Mouse (Mus musculus) lung, adult 2 months (tissue): Measurements from ENCODE around the gene Serpina1b. TPM values are rescaled to one million over a fixed set of nuclear protein-coding genes. Genes with fewer than 3 reads are reported as not detected.
"Not testable (repeated sequence)": the region's sequence is repeated elsewhere in the genome, so short reads cannot be mapped to it uniquely, and the experiment has no call there.

ENCODE experiments used
- DNase-seq: peaks from one replicate; pipeline ENCODE4 v3.0.0; 2022
- H3K4me1 ChIP-seq: fragments of 200-500 bp; 2 replicates; pipeline ENCODE4 v1.6.1; 2011; ENCODE audit warnings: low read length; ENCODE audit not compliant: control insufficient read depth, insufficient read depth
- H3K4me3 ChIP-seq: fragments of 200-500 bp; replicated peaks from 2 replicates; pipeline ENCODE3; 2011; ENCODE audit warnings: low read depth, mild to moderate bottlenecking, control low read depth, low read length; ENCODE audit errors: extremely low read depth
- CTCF ChIP-seq: fragments of 200-500 bp; IDR thresholded peaks from 2 replicates; pipeline ENCODE4 v1.5.1; 2011; ENCODE audit warnings: mild to moderate bottlenecking, low read length, control low read depth; ENCODE audit not compliant: insufficient read depth
- POLR2A ChIP-seq: fragments of 200-500 bp; IDR thresholded peaks from 2 replicates; pipeline ENCODE4 v1.6.1; 2011; ENCODE audit warnings: low read depth, mild to moderate bottlenecking, control low read depth, low read length, borderline replicate concordance; ENCODE audit errors: extremely low read depth
- WGBS: fragments of 180-500 bp; shearing (Covaris S2); methylation state at CpG from one replicate; pipeline ENCODE4 v1.1.7; 2018; 5-methylcytosine and 5-hydroxymethylcytosine counted together
- polyA plus RNA-seq: library from polyadenylated mRNA; depleted of rRNA; stranded (reverse); fragments of >200 nt; gene quantifications from 2 replicates; pipeline ENCODE4 v1.2.3, GENCODE M21; 2012; rRNA removed

Gene Serpina1b
- polyA plus RNA-seq, 1 experiment = 5.0 TPM

- no peak for TF ChIP-seq POLR2A
- TF ChIP-seq CTCF = no peak
- 42% methylated on average over 7 of the region's 7 CpGs for WGBS
- DNase-seq = no peak
- Histone ChIP-seq H3K4me3 (no peak overlapping the region), H3K4me1 (no peaks in the 10 kb centered on the region)
Observed at GRCm38 (mm10) chr12:103687021-103687420, 143.2 kb downstream of the Serpina1b start.

- no peaks in the 10 kb centered on the region for H3K4me1 ChIP-seq
- 63% methylated on average over 3 of the region's 3 CpGs for WGBS
- H3K4me3 ChIP-seq = no peak overlapping the region
- no peak for DNase-seq
- TF ChIP-seq POLR2A = no peak
Observed at GRCm38 (mm10) chr12:103686050-103686449, 144.1 kb downstream of the Serpina1b start.

GRCm38 (mm10) chr12:103685386-103685785, 144.8 kb downstream of the Serpina1b start:
- no peak for DNase-seq
- no peak overlapping the region for H3K4me3 ChIP-seq
- WGBS = 35% methylated on average over 3 of the region's 3 CpGs
- H3K4me1 ChIP-seq = no peaks in the 10 kb centered on the region
- TF ChIP-seq POLR2A = no peak
- TF ChIP-seq CTCF = no peak

GRCm38 (mm10) chr12:103683775-103684174, 146.4 kb downstream of the Serpina1b start:
- TF ChIP-seq POLR2A (no peak), CTCF (no peak)
- DNase-seq = no peak
- Histone ChIP-seq H3K4me1 (no peaks in the 10 kb centered on the region), H3K4me3 (no peak overlapping the region)
- 43% methylated on average over 4 of the region's 4 CpGs for WGBS

- 59% methylated on average over 2 of the region's 2 CpGs for WGBS
- H3K4me1 ChIP-seq = no peaks in the 10 kb centered on the region
- H3K4me3 ChIP-seq = no peak overlapping the region
- no peak for DNase-seq
- TF ChIP-seq POLR2A = no peak
- TF ChIP-seq CTCF = no peak
Observed at GRCm38 (mm10) chr12:103681739-103682138, 148.4 kb downstream of the Serpina1b start.

GRCm38 (mm10) chr12:103681169-103681568, 149.0 kb downstream of the Serpina1b start:
- DNase-seq = no peak
- Histone ChIP-seq H3K4me3 (no peak overlapping the region), H3K4me1 (no peaks in the 10 kb centered on the region)
- 71% methylated on average over 2 of the region's 2 CpGs for WGBS
- TF ChIP-seq POLR2A (no peak), CTCF (no peak)

GRCm38 (mm10) chr12:103679853-103680252, 150.3 kb downstream of the Serpina1b start:
- H3K4me3 ChIP-seq, DNase-seq, H3K4me1 ChIP-seq: not testable (repeated sequence)
- WGBS = 95% methylated on average over 1 of the region's 1 CpGs

Other genes starting within 250 kb of the Serpina1b start
- gene Serpina10, start 198.9 kb downstream of the Serpina1b start, polyA plus RNA-seq = 0.10 and 0.22 TPM in 2 replicates
- 0.07 TPM in 1 of 2 replicates, not detected in the other for gene Serpina6, start 173.2 kb downstream of the Serpina1b start, polyA plus RNA-seq
- gene Serpina16, start 154.2 kb downstream of the Serpina1b start, polyA plus RNA-seq = not detected in 2 replicates
- gene Serpina1f, start 134.8 kb downstream of the Serpina1b start, polyA plus RNA-seq = not detected in 2 replicates
- gene Serpina1d, start 56.8 kb downstream of the Serpina1b start, polyA plus RNA-seq = 0.91 and 2.6 TPM in 2 replicates
- 0.75 and 2.3 TPM in 2 replicates for gene Serpina1a, start 33.2 kb upstream of the Serpina1b start, polyA plus RNA-seq
- 2.0 and 6.3 TPM in 2 replicates for gene Serpina1c, start 74.5 kb upstream of the Serpina1b start, polyA plus RNA-seq
- 1.8 and 2.9 TPM in 2 replicates for gene Serpina1e, start 128.6 kb upstream of the Serpina1b start, polyA plus RNA-seq
- 0.15 TPM in 1 of 2 replicates, not detected in the other for gene Serpina11, start 159.6 kb upstream of the Serpina1b start, polyA plus RNA-seq
- 1.4 and 2.7 TPM in 2 replicates for gene Serpina9, start 183.4 kb upstream of the Serpina1b start, polyA plus RNA-seq
- gene Serpina12, start 214.1 kb upstream of the Serpina1b start, polyA plus RNA-seq = 0.12 TPM in 1 of 2 replicates, not detected in the other